Mouse (Mus musculus): ENCODE measurements around the gene Mslnl.
A peak's percentile ranks its signal among the peaks of the same experiment; 100 is the strongest.

Mslnl gene

GRCm38 (mm10) chr17:25786781-25787504 is 51.1 kb downstream of the Mslnl start:
- no peak for DNase-seq

DNA sequence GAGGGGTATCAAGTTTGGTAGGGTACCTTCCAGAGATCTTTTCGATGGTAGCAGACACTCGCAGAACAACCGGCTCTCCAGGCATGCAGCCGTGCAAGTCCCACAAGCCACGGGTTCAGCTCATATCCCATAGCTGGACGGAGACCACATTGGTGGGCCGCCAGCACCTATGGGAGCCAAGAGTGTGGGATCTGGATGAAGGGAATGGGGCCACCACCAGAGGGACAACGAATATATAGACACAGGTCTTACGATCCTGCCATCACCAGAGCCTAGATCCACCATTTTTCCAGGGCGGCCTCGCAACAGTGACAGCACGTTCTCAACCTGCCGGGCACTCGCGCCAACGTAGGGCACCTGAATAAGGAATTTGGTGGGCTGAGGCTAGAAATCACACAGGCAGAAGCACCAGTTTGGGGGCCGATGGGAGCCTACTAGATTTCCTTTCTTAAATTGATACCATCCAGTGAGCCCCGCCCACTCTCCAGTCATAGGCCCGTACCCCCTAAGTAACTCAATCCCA is 55.5 kb downstream of the Mslnl start:
- no peak for DNase-seq

GRCm38 (mm10) chr17:25791843-25792527 is 56.1 kb downstream of the Mslnl start:
- DNase-seq, result peak; percentile 73

- peak; percentile 80 for DNase-seq
Measured at GRCm38 (mm10) chr17:25792615-25793014, 56.8 kb downstream of the Mslnl start, which contains the start of gene Fam173a. Fam173a (minus strand) TSS chr17:25792901.

GRCm38 (mm10) chr17:25794197-25794596 is 58.4 kb downstream of the Mslnl start:
- DNase-seq, result no peak

DNA sequence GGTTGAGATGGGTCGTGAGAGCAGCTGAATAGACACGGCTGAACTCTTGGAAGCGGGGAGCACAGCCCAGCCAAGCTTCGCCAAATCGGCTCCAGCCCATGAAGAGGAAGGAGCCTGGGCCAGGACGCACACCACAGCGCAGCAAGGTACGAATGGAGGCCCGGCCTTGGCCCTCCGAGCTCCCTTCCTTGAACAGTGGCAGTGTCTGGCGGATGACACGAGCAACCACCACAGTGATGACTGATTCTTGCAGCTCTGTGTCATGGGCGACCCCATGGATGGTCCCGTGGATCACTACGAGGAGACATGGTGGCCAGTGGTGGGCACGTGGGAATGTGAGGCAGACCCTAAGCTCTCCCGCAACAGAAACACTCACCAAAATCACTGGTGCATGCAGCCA is 59.2 kb downstream of the Mslnl start:
- no peak for DNase-seq

DNA sequence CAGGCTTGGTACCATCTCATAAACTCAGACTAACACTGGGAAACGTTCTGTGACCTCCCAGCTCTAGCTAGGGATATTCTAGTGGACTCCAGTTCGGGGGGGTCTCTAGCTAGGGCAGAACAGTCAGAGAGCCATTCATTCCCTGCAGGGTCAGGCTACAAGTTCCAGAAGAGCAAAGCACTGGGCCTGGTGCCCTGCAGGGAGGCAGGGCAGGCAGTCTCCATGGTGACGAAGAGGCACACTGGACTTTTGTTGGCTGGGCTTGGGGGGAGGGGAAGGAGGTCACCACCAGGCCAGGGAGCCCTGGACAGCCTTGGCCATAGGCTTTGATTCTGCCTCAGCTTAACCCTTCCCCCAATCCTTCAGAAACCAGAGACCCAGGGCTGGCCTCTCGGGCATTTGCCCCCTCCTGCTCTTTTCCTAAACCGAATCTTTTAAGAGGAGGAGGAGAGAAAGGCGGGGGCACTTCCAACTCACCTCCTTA is 59.8 kb downstream of the Mslnl start, which contains the start of gene AC134908.4:
Gene AC134908.4 (minus strand): TSS at position 51 of the 484 bp plus-strand sequence.
- peak; percentile 83 for DNase-seq

DNA sequence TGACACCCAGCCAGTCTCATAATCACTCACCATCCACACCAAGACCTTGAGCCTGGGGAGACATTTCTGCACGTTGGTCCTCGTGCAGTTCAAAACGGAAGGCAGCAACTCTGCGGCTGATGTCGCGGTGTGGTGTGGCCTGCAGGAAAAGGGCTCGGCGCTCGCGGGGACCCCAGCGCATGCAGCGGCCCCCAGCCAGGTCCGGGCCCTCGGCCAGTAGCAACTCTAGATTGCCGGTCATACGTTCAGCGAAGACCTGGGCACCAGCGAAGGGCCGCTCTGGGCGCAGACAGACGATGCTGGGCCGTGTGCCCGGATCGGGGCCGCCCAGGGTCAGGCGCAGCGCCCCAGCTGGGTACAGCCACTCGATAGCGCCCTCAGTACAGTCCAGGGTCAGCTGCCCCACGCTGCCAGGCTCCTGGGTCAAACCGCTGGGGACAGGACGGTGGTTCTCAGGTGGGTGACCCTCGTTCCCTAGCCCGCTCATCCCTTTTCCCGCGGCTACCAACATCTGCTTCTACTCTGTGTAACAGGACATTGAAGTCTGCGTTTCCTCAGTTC is 60.4 kb downstream of the Mslnl start:
- DNase-seq, result no peak

DNA sequence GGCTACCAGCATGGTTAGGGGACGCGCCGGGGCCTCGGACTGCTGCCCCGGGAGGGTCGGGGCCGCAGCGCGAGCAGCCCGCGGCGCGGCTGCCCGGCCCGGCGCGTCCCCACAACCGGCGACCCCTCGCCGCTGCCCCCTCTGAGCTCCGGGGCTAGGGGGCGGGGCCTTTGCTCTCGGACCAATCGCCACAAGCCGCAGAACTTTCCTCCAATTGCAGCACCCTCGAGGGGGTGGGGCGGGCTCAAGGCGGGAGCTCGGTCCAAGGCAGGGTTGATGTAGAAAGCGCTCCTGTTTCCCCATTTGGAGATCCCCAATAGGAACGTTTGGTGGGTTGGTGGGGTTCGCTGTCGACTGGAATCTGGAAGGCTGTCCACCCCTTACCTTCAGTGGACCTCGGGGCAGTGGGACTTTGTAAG is 61.1 kb downstream of the Mslnl start, which contains the start of gene Metrn:
Gene Metrn (minus strand): TSS at position 186 of the 419 bp plus-strand sequence.
- DNase-seq, result peak; percentile 83
